Mouse (Mus musculus) kidney, postnatal 10 days (tissue): Measurements from ENCODE around the gene Rnf43.
A peak's percentile ranks its signal among the peaks of the same experiment; 100 is the strongest.

Source experiments
- DNase-seq: peaks from one replicate; pipeline ENCODE4 v3.0.0; 2021; ENCODE audit warnings: mixed read lengths

The Rnf43 gene

GRCm38 (mm10) chr11:87748132-87749119, 85.9 kb downstream of the Rnf43 start:
- DNase-seq, result peak; percentile 34

- peak; percentile 31 for DNase-seq
These were observed 86.9 kb downstream of the Rnf43 start for GRCm38 (mm10) chr11:87749192-87750042.

GRCm38 (mm10) chr11:87750043-87750421, 87.5 kb downstream of the Rnf43 start:
- no peak for DNase-seq

- no peak for DNase-seq
These were observed 88.0 kb downstream of the Rnf43 start for GRCm38 (mm10) chr11:87750521-87750920.

- no peak for DNase-seq
These were observed 88.5 kb downstream of the Rnf43 start for GRCm38 (mm10) chr11:87751031-87751430.

GRCm38 (mm10) chr11:87751491-87751966, 89.0 kb downstream of the Rnf43 start:
- no peak for DNase-seq

- no peak for DNase-seq
These were observed 89.8 kb downstream of the Rnf43 start for GRCm38 (mm10) chr11:87752307-87752706.

- DNase-seq, result no peak
These were observed 90.7 kb downstream of the Rnf43 start for GRCm38 (mm10) chr11:87753255-87753654.

GRCm38 (mm10) chr11:87753891-87754501, 91.5 kb downstream of the Rnf43 start:
- no peak for DNase-seq

GRCm38 (mm10) chr11:87754603-87755002, 92.1 kb downstream of the Rnf43 start:
- DNase-seq, result no peak

- DNase-seq, result no peak
These were observed 93.0 kb downstream of the Rnf43 start for GRCm38 (mm10) chr11:87755360-87756017.

- DNase-seq, result no peak
These were observed 93.8 kb downstream of the Rnf43 start for GRCm38 (mm10) chr11:87756251-87756820.

- no peak for DNase-seq
These were observed 94.8 kb downstream of the Rnf43 start for GRCm38 (mm10) chr11:87757001-87757954.

- DNase-seq, result no peak
These were observed 95.8 kb downstream of the Rnf43 start for GRCm38 (mm10) chr11:87758161-87758911.

- no peak for DNase-seq
These were observed 96.6 kb downstream of the Rnf43 start for GRCm38 (mm10) chr11:87758957-87759608.

GRCm38 (mm10) chr11:87759609-87760005, 97.1 kb downstream of the Rnf43 start:
- no peak for DNase-seq

- no peak for DNase-seq
These were observed 98.0 kb downstream of the Rnf43 start, which contains the start of gene Tspoap1 for GRCm38 (mm10) chr11:87760301-87761081. Gene Tspoap1, plus strand, starts transcription at chr11:87760541.

GRCm38 (mm10) chr11:87761181-87761721, 98.7 kb downstream of the Rnf43 start:
- no peak for DNase-seq
